Mouse (Mus musculus): ENCODE measurements at regions not wholly inside any gene's neighbourhood (a gene's known extent, or its start where the extent isn't known, plus 50 kb on each side); places are given as distances from the start of the nearest gene placed in this dataset.

GRCm38 (mm10) chr1:102139021-102139420 lies 2366.5 kb downstream of the Cntnap5b start:
- TF ChIP-seq CTCF (IDR thresholded peaks at IDR 0.05; ENCODE audit: borderline replicate concordance, insufficient read depth, low read depth, low read length), result no peak
- TF ChIP-seq POLR2A (IDR thresholded peaks at IDR 0.05; ENCODE audit: borderline replicate concordance, insufficient read depth, low read length), result no peak

Measured in cerebellum, adult 2 months (tissue).